Mouse (Mus musculus): ENCODE results near the gene Adar. TPM values are rescaled to one million over a fixed set of nuclear protein-coding genes. Genes with fewer than 3 reads are reported as not detected.

Adar gene
- polyA plus RNA-seq, 1 experiment: 111 TPM

DNA sequence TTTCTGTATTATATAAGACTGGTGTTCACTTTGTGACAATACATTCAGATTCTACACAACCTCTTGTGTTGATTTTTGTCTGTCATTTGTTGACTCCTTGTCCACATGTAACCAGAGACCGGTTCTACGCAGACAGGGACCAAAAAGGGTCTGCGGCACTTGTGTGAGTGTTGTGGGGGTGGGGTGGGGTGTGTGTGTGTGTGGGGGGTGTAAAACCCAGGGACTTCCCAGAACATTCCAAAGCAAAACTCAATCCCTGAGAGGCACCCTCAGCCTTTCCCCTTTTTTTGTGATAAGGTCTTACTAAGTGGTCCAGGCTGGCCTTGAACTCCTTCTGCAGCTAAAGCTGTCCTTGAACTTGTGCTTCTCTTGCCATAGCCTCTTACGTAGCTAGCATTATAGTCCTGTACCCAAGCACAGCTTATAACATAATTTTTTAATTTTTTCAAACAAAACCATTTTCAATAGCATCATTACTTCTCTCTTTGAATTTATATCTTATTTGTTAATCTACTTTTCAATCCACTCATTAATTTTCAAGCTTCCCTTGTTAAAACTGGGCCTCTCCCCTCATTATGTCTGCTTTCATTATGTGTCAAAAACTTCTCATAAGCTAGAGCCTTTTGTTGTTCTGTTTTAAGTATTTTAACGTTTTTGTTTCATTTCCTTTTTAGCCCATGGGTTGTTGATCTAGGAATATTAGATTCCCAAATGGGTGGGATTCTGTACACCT, 86.1 kb downstream of the Adar start:
- TF ChIP-seq POLR2A (IDR thresholded peaks at IDR 0.05; ENCODE audit: extremely low read depth, insufficient read depth, low read length) (no peak), CTCF (IDR thresholded peaks at IDR 0.05; ENCODE audit: extremely low read depth, insufficient read depth, low read length) (no peak)
- H3K27ac ChIP-seq (ENCODE audit: insufficient read depth, low read length): no peak overlapping the region
- no peak overlapping the region for H3K4me3 ChIP-seq (ENCODE audit: insufficient read depth, low read length)
- H3K4me1 ChIP-seq (ENCODE audit: control insufficient read depth, insufficient read depth, low read length): no peaks in the 10 kb centered on the region

- TF ChIP-seq CTCF (IDR thresholded peaks at IDR 0.05; ENCODE audit: extremely low read depth, insufficient read depth, low read length) (no peak), POLR2A (IDR thresholded peaks at IDR 0.05; ENCODE audit: extremely low read depth, insufficient read depth, low read length) (no peak)
- H3K4me3 ChIP-seq (ENCODE audit: insufficient read depth, low read length): no peak overlapping the region
- H3K4me1 ChIP-seq (ENCODE audit: control insufficient read depth, insufficient read depth, low read length): no peaks in the 10 kb centered on the region
- H3K27ac ChIP-seq (ENCODE audit: insufficient read depth, low read length): no peak overlapping the region
Observed at GRCm38 (mm10) chr3:89801507-89801847, 86.7 kb downstream of the Adar start.

DNA sequence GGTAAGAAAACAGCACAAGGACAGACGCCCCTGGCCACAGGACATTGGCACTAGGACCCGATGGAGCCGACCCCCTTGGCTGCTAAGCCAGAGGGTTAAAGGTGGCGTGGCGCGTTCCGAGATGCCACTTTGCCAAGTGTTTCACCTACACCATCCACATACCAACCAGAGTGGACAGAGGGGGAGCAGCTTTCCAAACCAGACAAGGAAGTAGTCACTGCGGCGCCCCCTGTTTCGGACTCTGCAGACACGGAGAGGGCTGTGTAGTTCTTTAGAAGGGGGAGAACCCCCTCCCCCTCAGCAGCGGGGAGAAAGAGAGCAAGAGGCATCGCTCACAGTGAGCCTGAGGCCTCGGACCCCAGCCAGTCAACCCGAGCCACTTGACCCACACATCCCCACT, 88.1 kb downstream of the Adar start:
- no peak overlapping the region for H3K27ac ChIP-seq (ENCODE audit: insufficient read depth, low read length)
- TF ChIP-seq CTCF (IDR thresholded peaks at IDR 0.05; ENCODE audit: extremely low read depth, insufficient read depth, low read length): no peak
- no peak for TF ChIP-seq POLR2A (IDR thresholded peaks at IDR 0.05; ENCODE audit: extremely low read depth, insufficient read depth, low read length)
- H3K4me3 ChIP-seq (ENCODE audit: insufficient read depth, low read length): no peak overlapping the region
- H3K4me1 ChIP-seq (ENCODE audit: control insufficient read depth, insufficient read depth, low read length): no peaks in the 10 kb centered on the region

Other genes starting within 250 kb of the Adar start
- gene Kcnn3, start 194.9 kb upstream of the Adar start, polyA plus RNA-seq (2012; rRNA removed): 9.5 and 10.9 TPM in 2 replicates
- gene Chrnb2, start 49.6 kb downstream of the Adar start, polyA plus RNA-seq (2012; rRNA removed): 22.6 and 22.9 TPM in 2 replicates
- gene Ube2q1, start 58.6 kb downstream of the Adar start, polyA plus RNA-seq (2012; rRNA removed): 51.7 and 53.2 TPM in 2 replicates
- gene She, start 116.3 kb downstream of the Adar start, polyA plus RNA-seq (2012; rRNA removed): 2.2 TPM in 2 replicates
- gene Il6ra, start 198.2 kb downstream of the Adar start, polyA plus RNA-seq (2012; rRNA removed): 2.4 and 2.6 TPM in 2 replicates
- 112 and 117 TPM in 2 replicates for gene Atp8b2, start 248.5 kb downstream of the Adar start, polyA plus RNA-seq (2012; rRNA removed)

All from cortical plate, adult 2 months (tissue).